In genomic region chr13:55600657-55601056, GRCm38 (mm10) we compare ENCODE assay signal across 8 mouse cellular contexts. TPM values are rescaled to one million over a fixed set of nuclear protein-coding genes. Genes with fewer than 3 reads are reported as not detected.
DNase-seq lines count a peak whose midpoint lies in the region; ATAC-seq and TF ChIP-seq lines count a peak whose summit lies in the region.

No protein-coding gene starts in this region.

- H3K27me3 ChIP-seq in spleen, adult 2 months (ENCODE audit: control insufficient read depth, insufficient read depth, low read length), result no peaks in the 10 kb centered on the region
- no peaks in the 10 kb centered on the region for H3K27me3 ChIP-seq in embryonic facial prominence, embryonic 11.5 days (ENCODE audit: control insufficient read depth, insufficient read depth, low read length)
- H3K27me3 ChIP-seq in intestine, embryonic 14.5 days (replicated peaks; ENCODE audit: control insufficient read depth, insufficient read depth, low read length), result no peaks in the 10 kb centered on the region
- no peaks in the 10 kb centered on the region for H3K27me3 ChIP-seq in megakaryocyte, embryonic 14.5 days (replicated peaks)

- H3K36me3 ChIP-seq in spleen, adult 2 months (ENCODE audit: control insufficient read depth, insufficient read depth, low read length), result peaks cover 19% of the 10 kb centered on the region
- peaks cover 8% of the 10 kb centered on the region for H3K36me3 ChIP-seq in embryonic facial prominence, embryonic 11.5 days (replicated peaks; ENCODE audit: control insufficient read depth, insufficient read depth, low read depth, low read length)
- H3K36me3 ChIP-seq in intestine, embryonic 14.5 days (ENCODE audit: control insufficient read depth, insufficient read depth, low read length), result peaks cover 34% of the 10 kb centered on the region
- peaks cover 62% of the 10 kb centered on the region for H3K36me3 ChIP-seq in megakaryocyte, embryonic 14.5 days (replicated peaks; ENCODE audit: low read length)

- H3K4me2 ChIP-seq in embryonic facial prominence, embryonic 11.5 days (ENCODE audit: low read depth, low read length), result peak overlapping the region; percentile 38
- peak overlapping the region; percentile 90 for H3K4me2 ChIP-seq in intestine, embryonic 14.5 days (ENCODE audit: low read length)

- peak overlapping the region; percentile 62 for H3K27ac ChIP-seq in spleen, adult 2 months (ENCODE audit: insufficient read depth, low read length)
- no peak overlapping the region for H3K27ac ChIP-seq in embryonic facial prominence, embryonic 11.5 days (replicated peaks; ENCODE audit: low read depth, low read length)
- H3K27ac ChIP-seq in intestine, embryonic 14.5 days (ENCODE audit: low read depth), result no peak overlapping the region

- H3K9ac ChIP-seq in embryonic facial prominence, embryonic 11.5 days (replicated peaks; ENCODE audit: low read length), result peak overlapping the region; percentile 61
- H3K9ac ChIP-seq in intestine, embryonic 14.5 days (ENCODE audit: low read length), result peak overlapping the region; percentile 78

- H3K9me3 ChIP-seq in embryonic facial prominence, embryonic 11.5 days (replicated peaks; ENCODE audit: control insufficient read depth, low read length), result no peaks in the 10 kb centered on the region
- H3K9me3 ChIP-seq in intestine, embryonic 14.5 days (ENCODE audit: control insufficient read depth, low read length), result no peaks in the 10 kb centered on the region
- H3K9me3 ChIP-seq in megakaryocyte, embryonic 14.5 days, result no peaks in the 10 kb centered on the region

- TF ChIP-seq CTCF in spleen, adult 2 months (IDR thresholded peaks at IDR 0.05; ENCODE audit: extremely low read depth, insufficient read depth, insufficient read length, insufficient replicate concordance), result no peak

- H3K4me3 ChIP-seq in spleen, adult 2 months (ENCODE audit: extremely low read depth, insufficient read depth, insufficient read length), result peak overlapping the region; percentile 96; the same call in 1 of the 2 replicates
- H3K4me3 ChIP-seq in embryonic facial prominence, embryonic 11.5 days (ENCODE audit: low read depth, low read length), result peak overlapping the region; percentile 51
- H3K4me3 ChIP-seq in intestine, embryonic 14.5 days (ENCODE audit: low read depth, low read length), result peak overlapping the region; percentile 85
- peak overlapping the region; percentile 99 for H3K4me3 ChIP-seq in megakaryocyte, embryonic 14.5 days (replicated peaks)

- peak in 1 of 2 experiments; percentile 18 for DNase-seq in spleen, adult 2 months (ENCODE audit: low read depth in 1 of 2, low spot score in 2 of 2)
- no peak for DNase-seq in spleen, postnatal 4 days (ENCODE audit: low spot score in 2 of 2)
- DNase-seq in embryonic facial prominence, embryonic 11.5 days (ENCODE audit: low spot score), result no peak
- no peak for DNase-seq in intestine, embryonic 14.5 days (ENCODE audit: low spot score)
- DNase-seq in thymus, postnatal 4 days, result peak; percentile 41
- no peak for DNase-seq in cerebellum, adult 11 months
- DNase-seq in layer of hippocampus, adult 11-12 months (ENCODE audit: low spot score), result no peak

- TF ChIP-seq POLR2A in spleen, adult 2 months (IDR thresholded peaks at IDR 0.05; ENCODE audit: low read depth, low read length), result no peak

- ATAC-seq in embryonic facial prominence, embryonic 11.5 days (replicated peaks; ENCODE audit: insufficient number of reproducible peaks, low FRiP score, low TSS enrichment, low read depth), result no peak
- 0 out of 2 replicates have a peak, but pooled peaks have one; percentile 30 for ATAC-seq in intestine, embryonic 14.5 days (replicated peaks; ENCODE audit: low FRiP score, low TSS enrichment, low read depth)

- H3K4me1 ChIP-seq in spleen, adult 2 months (ENCODE audit: control insufficient read depth, insufficient read depth, insufficient read length), result peaks cover 5% of the 10 kb centered on the region; the same call in 1 of the 2 replicates
- peaks cover 2% of the 10 kb centered on the region; the same call in 1 of the 2 replicates for H3K4me1 ChIP-seq in embryonic facial prominence, embryonic 11.5 days (ENCODE audit: control insufficient read depth, insufficient read depth, low read length)
- H3K4me1 ChIP-seq in intestine, embryonic 14.5 days (replicated peaks; ENCODE audit: control insufficient read depth, insufficient read depth, low read length), result peaks cover 6% of the 10 kb centered on the region; the same call in 1 of the 2 replicates
- peaks cover 56% of the 10 kb centered on the region for H3K4me1 ChIP-seq in megakaryocyte, embryonic 14.5 days

- WGBS in spleen, adult 2 months, result 2% methylated on average over 9 of the region's 9 CpGs
- WGBS in embryonic facial prominence, embryonic 11.5 days, result 26% methylated on average over 9 of the region's 9 CpGs
- 22% methylated on average over 9 of the region's 9 CpGs for WGBS in intestine, embryonic 14.5 days

RNA-seq across cellular contexts. Expression of gene B4galt7, which starts 1.0 kb away (rescaled TPM):
- 22.8 and 25.7 TPM in 2 replicates for polyA plus RNA-seq in spleen, adult 2 months (2012; rRNA removed)
- 14.2 and 16.3 TPM in 2 replicates for polyA plus RNA-seq in embryonic facial prominence, embryonic 11.5 days (2014; fragmentation: Nextera tagmentation; extraction: Ambion mirVana)
- polyA plus RNA-seq in intestine, embryonic 14.5 days (2014; fragmentation: Nextera tagmentation; extraction: Ambion mirVana), result 12.6 and 17.4 TPM in 2 replicates
- 11.6 and 13.8 TPM in 2 replicates for polyA plus RNA-seq in megakaryocyte, embryonic 14.5 days (2012; ENCODE audit: insufficient read depth, low replicate concordance)

RNA-seq across cellular contexts. Expression of gene Caml, which starts 22.1 kb away (rescaled TPM):
- polyA plus RNA-seq in spleen, adult 2 months (2012; rRNA removed), result 7.6 and 8.5 TPM in 2 replicates
- 62.3 and 66.1 TPM in 2 replicates for polyA plus RNA-seq in embryonic facial prominence, embryonic 11.5 days (2014; fragmentation: Nextera tagmentation; extraction: Ambion mirVana)
- 43.3 and 53.9 TPM in 2 replicates for polyA plus RNA-seq in intestine, embryonic 14.5 days (2014; fragmentation: Nextera tagmentation; extraction: Ambion mirVana)
- polyA plus RNA-seq in megakaryocyte, embryonic 14.5 days (2012; ENCODE audit: insufficient read depth, low replicate concordance), result 12.6 and 59.7 TPM in 2 replicates

RNA-seq across cellular contexts. Expression of gene Tmed9, which starts 27.1 kb away (rescaled TPM):
- polyA plus RNA-seq in spleen, adult 2 months (2012; rRNA removed), result 42.4 and 45.7 TPM in 2 replicates
- 55.6 and 57.8 TPM in 2 replicates for polyA plus RNA-seq in embryonic facial prominence, embryonic 11.5 days (2014; fragmentation: Nextera tagmentation; extraction: Ambion mirVana)
- 59.9 and 64.8 TPM in 2 replicates for polyA plus RNA-seq in intestine, embryonic 14.5 days (2014; fragmentation: Nextera tagmentation; extraction: Ambion mirVana)
- 209 and 240 TPM in 2 replicates for polyA plus RNA-seq in megakaryocyte, embryonic 14.5 days (2012; ENCODE audit: insufficient read depth, low replicate concordance)

RNA-seq across cellular contexts. Expression of gene Fam193b, which starts 29.7 kb away (rescaled TPM):
- 119 and 122 TPM in 2 replicates for polyA plus RNA-seq in spleen, adult 2 months (2012; rRNA removed)
- polyA plus RNA-seq in embryonic facial prominence, embryonic 11.5 days (2014; fragmentation: Nextera tagmentation; extraction: Ambion mirVana), result 36.7 and 37.0 TPM in 2 replicates
- polyA plus RNA-seq in intestine, embryonic 14.5 days (2014; fragmentation: Nextera tagmentation; extraction: Ambion mirVana), result 28.8 and 33.6 TPM in 2 replicates
- 64.4 and 77.7 TPM in 2 replicates for polyA plus RNA-seq in megakaryocyte, embryonic 14.5 days (2012; ENCODE audit: insufficient read depth, low replicate concordance)

RNA-seq across cellular contexts. Expression of gene Ddx46, which starts 34.2 kb away (rescaled TPM):
- polyA plus RNA-seq in spleen, adult 2 months (2012; rRNA removed), result 10.4 and 12.3 TPM in 2 replicates
- 54.1 and 58.0 TPM in 2 replicates for polyA plus RNA-seq in embryonic facial prominence, embryonic 11.5 days (2014; fragmentation: Nextera tagmentation; extraction: Ambion mirVana)
- 40.9 and 44.1 TPM in 2 replicates for polyA plus RNA-seq in intestine, embryonic 14.5 days (2014; fragmentation: Nextera tagmentation; extraction: Ambion mirVana)
- polyA plus RNA-seq in megakaryocyte, embryonic 14.5 days (2012; ENCODE audit: insufficient read depth, low replicate concordance), result 5.4 and 12.8 TPM in 2 replicates
